Mouse (Mus musculus) testis, adult 2 months (tissue): Measurements from ENCODE around the gene Ero1l.

Experiments used
- CTCF ChIP-seq: fragments of 200-500 bp; IDR thresholded peaks from 2 replicates; pipeline ENCODE4 v1.5.1; 2012; ENCODE audit warnings: low read depth, mild to moderate bottlenecking, inconsistent platforms, low read length, moderate library complexity; ENCODE audit not compliant: control insufficient read depth, insufficient read depth, insufficient replicate concordance
- POLR2A ChIP-seq: fragments of 200-500 bp; IDR thresholded peaks from 2 replicates; pipeline ENCODE4 v1.6.1; 2012; ENCODE audit warnings: low read depth, mild to moderate bottlenecking, inconsistent platforms, low read length, moderate library complexity; ENCODE audit not compliant: control insufficient read depth

DNA sequence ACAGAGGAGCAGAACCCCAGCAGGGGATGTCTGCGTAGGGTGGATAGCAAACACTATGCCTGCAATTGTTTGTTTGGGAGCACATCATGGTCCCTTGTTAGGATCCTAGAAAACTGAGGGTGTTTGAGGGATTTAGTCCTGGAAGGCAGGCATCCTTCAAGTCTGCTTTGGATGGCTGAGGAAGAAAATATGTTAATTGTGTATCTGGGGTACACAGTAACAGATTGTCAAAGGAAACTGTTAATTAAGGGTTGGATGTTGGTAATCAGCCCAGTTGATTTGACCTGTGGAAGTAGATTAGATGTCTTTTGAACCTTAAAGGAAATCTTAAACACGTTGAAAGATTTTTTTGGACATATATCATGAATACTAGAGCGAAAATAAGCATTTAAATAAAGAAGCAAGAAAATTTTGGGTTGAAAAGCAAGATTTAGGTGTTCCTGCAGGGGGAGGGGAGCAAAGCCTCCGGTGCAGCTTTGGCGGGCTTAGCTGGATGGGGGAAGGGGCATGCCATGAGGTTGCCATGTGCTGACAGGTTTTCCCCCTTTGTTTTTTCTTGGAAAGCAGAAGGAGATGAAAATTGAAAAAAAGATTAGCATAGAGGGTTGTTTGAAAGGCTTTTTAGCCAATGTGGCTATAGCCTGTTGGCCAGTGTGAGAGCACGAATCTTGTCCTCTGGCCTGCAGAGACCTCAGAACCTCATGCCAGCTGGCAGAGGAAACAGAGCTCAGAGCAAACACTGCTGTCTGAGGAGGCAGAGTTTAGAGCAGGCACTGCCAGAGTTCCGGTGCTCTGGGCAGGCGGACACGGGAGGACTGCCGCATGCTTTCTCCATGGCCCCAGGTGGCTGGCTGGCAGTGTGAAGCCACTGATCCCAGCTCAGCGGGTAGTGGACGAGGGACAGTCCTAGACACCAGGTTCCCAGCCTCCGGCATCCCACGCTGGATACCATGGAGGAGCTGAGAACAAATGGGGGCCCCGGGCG is 45.9 kb upstream of the Ero1l start:
- TF ChIP-seq CTCF (no peak), POLR2A (no peak)
